Mouse (Mus musculus) embryonic fibroblast, embryonic 13.5 days (primary cell): ENCODE measurements around the gene AC129217.1.

Experiments
- CTCF ChIP-seq: IDR thresholded peaks from 2 replicates; pipeline ENCODE4 v1.5.1; 2011; ENCODE audit warnings: mild to moderate bottlenecking, control low read depth, low read length, moderate library complexity, borderline replicate concordance; ENCODE audit not compliant: insufficient read depth
- POLR2A ChIP-seq: IDR thresholded peaks from 2 replicates; pipeline ENCODE4 v1.6.1; 2011; ENCODE audit warnings: low read depth, mild to moderate bottlenecking, control low read depth, low read length, moderate library complexity

- no peak for TF ChIP-seq CTCF
- TF ChIP-seq POLR2A, result no peak
Observed at GRCm38 (mm10) chr19:8848356-8848755, 18.8 kb downstream of the AC129217.1 start.
